Mouse (Mus musculus) neural tube, embryonic 14.5 days (tissue): Measurements from ENCODE around the gene Ehd3. TPM values are rescaled to one million over a fixed set of nuclear protein-coding genes. Genes with fewer than 3 reads are reported as not detected.
A peak's percentile ranks its signal among the peaks of the same experiment; 100 is the strongest.

Experiments
- ATAC-seq: fragments of 200-750 bp; cut with Nextera tagmentation; 2 replicates; pipeline ENCODE4 v1.8.0; 2017; ENCODE audit warnings: low read depth, mild to moderate bottlenecking, moderate TSS enrichment, moderate library complexity
- H3K27ac ChIP-seq: fragments of 300-500 bp; sonication (generic); 2 replicates; pipeline ENCODE4 v1.5.1; 2014; ENCODE audit warnings: low read depth, mild to moderate bottlenecking, control low read depth, low read length, moderate library complexity, mixed read lengths
- H3K27me3 ChIP-seq: fragments of 300-500 bp; sonication (generic); 2 replicates; pipeline ENCODE4 v1.6.1; 2014; ENCODE audit warnings: low read length; ENCODE audit not compliant: control insufficient read depth, insufficient read depth
- H3K36me3 ChIP-seq: fragments of 300-500 bp; sonication (generic); 2 replicates; pipeline ENCODE4 v1.6.1; 2014; ENCODE audit warnings: low read length, mixed read lengths; ENCODE audit not compliant: control insufficient read depth, insufficient read depth
- H3K4me1 ChIP-seq: fragments of 300-500 bp; sonication (generic); 2 replicates; pipeline ENCODE4 v1.6.1; 2014; ENCODE audit warnings: low read length; ENCODE audit not compliant: control insufficient read depth, insufficient read depth
- H3K4me2 ChIP-seq: fragments of 300-500 bp; sonication (generic); 2 replicates; pipeline ENCODE4 v1.6.1; 2014; ENCODE audit warnings: mild to moderate bottlenecking, low read depth, low read length, control low read depth
- H3K4me3 ChIP-seq: fragments of 300-500 bp; sonication (generic); 2 replicates; pipeline ENCODE4 v1.5.1; 2014; ENCODE audit warnings: low read depth, low read length, control low read depth, mixed read lengths
- H3K9ac ChIP-seq: fragments of 300-500 bp; sonication (generic); replicated peaks from 2 replicates; pipeline ENCODE4 v1.6.1; 2014; ENCODE audit warnings: low read depth, mild to moderate bottlenecking, control low read depth, low read length, mixed read lengths
- H3K9me3 ChIP-seq: fragments of 300-500 bp; sonication (generic); 2 replicates; pipeline ENCODE4 v1.6.1; 2016; ENCODE audit warnings: low read length; ENCODE audit not compliant: control insufficient read depth
- WGBS: fragments of 180-500 bp; shearing (Covaris S2); extraction: QIAGEN DNeasy Blood & Tissue Kit; methylation state at CpG from one replicate; pipeline ENCODE4 v1.1.7; 2014; 5-methylcytosine and 5-hydroxymethylcytosine counted together
- polyA plus RNA-seq: library from polyadenylated mRNA; unstranded; fragments of >200 nt; fragmentation: Nextera tagmentation; extraction: Ambion mirVana; gene quantifications from 2 replicates; pipeline ENCODE4 v1.2.1, GENCODE M21; 2014

The Ehd3 gene
- polyA plus RNA-seq, result 24.5 and 25.4 TPM in 2 replicates

DNA sequence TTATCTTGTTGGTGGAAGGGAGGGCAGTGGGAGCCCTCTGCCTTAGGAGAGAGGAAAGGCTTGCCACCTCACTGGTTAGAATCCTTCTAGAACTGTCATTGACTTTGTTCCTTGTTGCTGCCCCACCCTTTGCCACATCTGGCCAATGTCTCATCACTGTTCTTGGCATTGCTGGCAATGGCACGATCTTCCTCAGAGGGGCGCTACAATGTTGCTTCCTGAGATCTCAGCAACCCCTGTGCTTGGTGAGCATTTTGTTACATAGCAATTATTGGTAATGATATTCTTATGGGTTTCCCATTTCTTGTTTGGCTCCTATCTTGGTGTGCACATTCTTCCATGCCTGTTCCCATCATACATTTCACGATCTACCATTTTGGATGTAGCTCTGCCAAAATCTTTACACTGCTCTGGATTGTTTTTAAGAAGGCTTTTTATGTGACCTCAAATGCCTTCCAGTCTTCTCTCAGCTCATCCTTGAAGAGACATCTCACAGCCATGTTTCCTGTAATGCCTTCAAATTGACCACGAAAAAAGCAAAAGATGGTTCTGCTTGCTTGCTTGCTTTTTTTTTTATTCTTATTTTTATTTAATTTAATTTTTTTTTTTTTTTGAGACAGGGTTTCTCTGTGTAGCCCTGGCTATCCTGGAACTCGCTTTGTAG is at the start of gene Ehd3:
Gene Ehd3, plus strand, starts transcription at position 614 of the 664 bp plus-strand sequence.
- no peaks in the 10 kb centered on the region for H3K27me3 ChIP-seq
- peak within 1 kb of the TSS; percentile 72 for H3K9ac ChIP-seq
- H3K9me3 ChIP-seq, result no peaks in the 10 kb centered on the region
- H3K27ac ChIP-seq, result peak within 1 kb of the TSS; percentile 82
- H3K36me3 ChIP-seq, result no peaks in the 10 kb centered on the region
- peak within 1 kb of the TSS; percentile 59 for H3K4me2 ChIP-seq
- peak within 1 kb of the TSS; percentile 66 for H3K4me3 ChIP-seq
- peaks cover 6% of the 10 kb centered on the region; the same call in 1 of the 2 replicates for H3K4me1 ChIP-seq
- ATAC-seq, result no peak
- 87% methylated on average over 5 of the region's 5 CpGs for WGBS

DNA sequence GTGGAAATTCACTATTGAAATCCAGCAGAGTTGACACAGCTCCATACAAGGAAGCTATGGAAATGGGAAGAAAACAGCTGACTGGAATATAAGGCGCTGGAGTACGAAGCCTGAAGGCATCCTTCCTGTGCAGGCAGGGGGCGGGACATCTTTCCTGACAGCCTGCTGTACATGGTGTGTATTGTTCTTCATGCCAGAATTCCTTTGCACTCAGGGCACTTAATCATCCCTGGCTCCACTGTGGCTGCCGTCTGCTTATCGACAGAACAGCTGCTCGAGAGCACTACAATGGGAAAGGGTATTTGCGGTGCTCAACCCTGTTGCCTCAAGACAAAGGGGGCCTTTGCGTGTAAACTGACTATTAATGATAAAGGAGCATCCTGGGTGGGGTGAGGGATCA is 33.0 kb upstream of the Ehd3 start:
- Histone ChIP-seq H3K4me3 (no peak overlapping the region), H3K9me3 (no peaks in the 10 kb centered on the region), H3K27ac (peak overlapping the region; percentile 44; the same call in 1 of the 2 replicates), H3K9ac (no peak overlapping the region), H3K4me1 (no peaks in the 10 kb centered on the region), H3K27me3 (no peaks in the 10 kb centered on the region), H3K4me2 (no peak overlapping the region), H3K36me3 (no peaks in the 10 kb centered on the region)
- 11% methylated on average over 8 of the region's 8 CpGs for WGBS
- ATAC-seq, result peak; percentile 89

- H3K9ac ChIP-seq, result no peak overlapping the region
- H3K4me3 ChIP-seq, result no peak overlapping the region
- 82% methylated on average over 8 of the region's 8 CpGs for WGBS
- H3K4me2 ChIP-seq, result no peak overlapping the region
- ATAC-seq, result no peak
- no peak overlapping the region for H3K27ac ChIP-seq
- H3K4me1 ChIP-seq, result no peaks in the 10 kb centered on the region
- no peaks in the 10 kb centered on the region for H3K36me3 ChIP-seq
- no peaks in the 10 kb centered on the region for H3K9me3 ChIP-seq
- H3K27me3 ChIP-seq, result no peaks in the 10 kb centered on the region
Measured at GRCm38 (mm10) chr17:73786642-73787311, 17.2 kb upstream of the Ehd3 start.

- 29% methylated on average over 12 of the region's 12 CpGs for WGBS
- Histone ChIP-seq H3K9me3 (no peaks in the 10 kb centered on the region), H3K4me3 (no peak overlapping the region), H3K27me3 (no peaks in the 10 kb centered on the region), H3K9ac (no peak overlapping the region), H3K4me2 (no peak overlapping the region), H3K27ac (no peak overlapping the region), H3K4me1 (no peaks in the 10 kb centered on the region), H3K36me3 (no peaks in the 10 kb centered on the region)
- no peak for ATAC-seq
Measured at GRCm38 (mm10) chr17:73790284-73791020, 13.5 kb upstream of the Ehd3 start.

DNA sequence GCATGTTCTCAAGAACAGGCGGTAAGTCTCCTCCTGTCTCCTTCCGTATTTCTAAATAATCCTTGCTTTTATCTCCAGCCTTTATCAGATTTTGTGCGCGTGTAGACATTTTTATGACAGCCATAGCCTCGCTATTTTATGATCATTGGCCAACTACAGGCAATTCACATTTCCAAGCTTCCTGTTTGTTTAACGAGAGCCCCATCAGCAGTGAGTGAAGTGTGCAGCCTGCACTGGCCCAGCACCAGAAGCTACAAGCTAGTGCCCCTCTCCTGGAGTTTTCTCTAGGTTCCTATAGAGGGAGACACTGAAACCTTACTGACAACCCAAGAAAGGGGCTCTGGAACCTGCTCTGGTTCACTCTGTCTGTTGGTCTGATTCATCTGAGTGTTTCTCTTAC is 7.1 kb upstream of the Ehd3 start:
- no peaks in the 10 kb centered on the region for H3K36me3 ChIP-seq
- H3K4me3 ChIP-seq, result no peak overlapping the region
- ATAC-seq, result no peak
- H3K27ac ChIP-seq, result no peak overlapping the region
- no peaks in the 10 kb centered on the region for H3K9me3 ChIP-seq
- H3K27me3 ChIP-seq, result no peaks in the 10 kb centered on the region
- H3K4me1 ChIP-seq, result no peaks in the 10 kb centered on the region
- 63% methylated on average over 6 of the region's 6 CpGs for WGBS
- no peak overlapping the region for H3K4me2 ChIP-seq
- no peak overlapping the region for H3K9ac ChIP-seq

GRCm38 (mm10) chr17:73797706-73798105 is 6.2 kb upstream of the Ehd3 start:
- WGBS, result 88% methylated on average over 4 of the region's 4 CpGs
- Histone ChIP-seq H3K4me1 (no peaks in the 10 kb centered on the region), H3K9me3 (no peaks in the 10 kb centered on the region), H3K4me3 (no peak overlapping the region), H3K36me3 (no peaks in the 10 kb centered on the region), H3K9ac (no peak overlapping the region), H3K4me2 (no peak overlapping the region), H3K27me3 (no peaks in the 10 kb centered on the region), H3K27ac (no peak overlapping the region)
- ATAC-seq, result no peak

GRCm38 (mm10) chr17:73804592-73805271 is 798 bp downstream of the Ehd3 start:
- no peaks in the 10 kb centered on the region for H3K9me3 ChIP-seq
- peak overlapping the region; percentile 66 for H3K4me3 ChIP-seq
- peaks cover 6% of the 10 kb centered on the region; the same call in 1 of the 2 replicates for H3K4me1 ChIP-seq
- peak; percentile 98 for ATAC-seq
- peak overlapping the region; percentile 59 for H3K4me2 ChIP-seq
- 0% methylated on average over 45 of the region's 45 CpGs for WGBS
- peak overlapping the region; percentile 72 for H3K9ac ChIP-seq
- no peaks in the 10 kb centered on the region for H3K36me3 ChIP-seq
- no peaks in the 10 kb centered on the region for H3K27me3 ChIP-seq
- peak overlapping the region; percentile 82 for H3K27ac ChIP-seq

DNA sequence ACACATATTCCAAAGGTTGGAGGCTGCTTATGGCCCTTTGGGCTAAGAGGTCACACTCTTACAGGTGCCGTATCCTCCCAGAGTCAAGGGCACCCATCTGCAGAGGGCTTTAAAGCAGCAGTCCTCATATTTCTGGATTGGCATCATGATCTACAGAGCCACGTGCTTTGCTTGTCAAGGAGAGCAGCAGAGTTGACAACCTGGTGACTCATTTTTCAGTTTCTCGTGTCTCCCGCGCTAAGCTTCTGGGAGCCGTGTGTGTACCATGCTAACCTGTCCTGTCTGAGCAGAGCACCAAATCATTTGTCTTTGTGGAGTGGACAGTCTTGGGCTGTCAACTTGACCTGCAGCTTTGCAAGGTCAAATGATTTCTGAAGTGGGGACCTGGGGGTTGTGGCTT is 2.4 kb downstream of the Ehd3 start:
- H3K27ac ChIP-seq, result no peak overlapping the region
- ATAC-seq, result no peak
- no peaks in the 10 kb centered on the region for H3K36me3 ChIP-seq
- H3K27me3 ChIP-seq, result no peaks in the 10 kb centered on the region
- WGBS, result 87% methylated on average over 6 of the region's 6 CpGs
- H3K4me3 ChIP-seq, result no peak overlapping the region
- peaks cover 6% of the 10 kb centered on the region; the same call in 1 of the 2 replicates for H3K4me1 ChIP-seq
- no peaks in the 10 kb centered on the region for H3K9me3 ChIP-seq
- peak overlapping the region; percentile 59 for H3K4me2 ChIP-seq
- H3K9ac ChIP-seq, result no peak overlapping the region
